Mouse (Mus musculus): ENCODE measurements around the gene Mnat1. TPM values are rescaled to one million over a fixed set of nuclear protein-coding genes. Genes with fewer than 3 reads are reported as not detected.

Gene Mnat1
- total RNA-seq, 2 experiments from 2014 or later, result 19.3 to 24.5 TPM

- no peak for TF ChIP-seq CTCF (IDR thresholded peaks at IDR 0.05)
- no peak overlapping the region for H3K4me3 ChIP-seq
- H3K27ac ChIP-seq, result no peak overlapping the region
- intact Hi-C loops (cut with DNase I), result no loop called here
- DNase-seq (ENCODE audit: extremely low spot score in 1 of 2, low spot score in 2 of 2), result peak in 1 of 2 experiments; percentile 9
These were observed 172.1 kb downstream of the Mnat1 start for GRCm38 (mm10) chr12:73295505-73296140.

- intact Hi-C loops (cut with DNase I), result no loop called here
- no peak overlapping the region for H3K27ac ChIP-seq
- DNase-seq (ENCODE audit: extremely low spot score in 1 of 2, low spot score in 2 of 2), result peak in 1 of 2 experiments; percentile 10
- TF ChIP-seq CTCF (IDR thresholded peaks at IDR 0.05), result no peak
- no peak overlapping the region for H3K4me3 ChIP-seq
These were observed 175.1 kb downstream of the Mnat1 start for GRCm38 (mm10) chr12:73298621-73299020.

DNA sequence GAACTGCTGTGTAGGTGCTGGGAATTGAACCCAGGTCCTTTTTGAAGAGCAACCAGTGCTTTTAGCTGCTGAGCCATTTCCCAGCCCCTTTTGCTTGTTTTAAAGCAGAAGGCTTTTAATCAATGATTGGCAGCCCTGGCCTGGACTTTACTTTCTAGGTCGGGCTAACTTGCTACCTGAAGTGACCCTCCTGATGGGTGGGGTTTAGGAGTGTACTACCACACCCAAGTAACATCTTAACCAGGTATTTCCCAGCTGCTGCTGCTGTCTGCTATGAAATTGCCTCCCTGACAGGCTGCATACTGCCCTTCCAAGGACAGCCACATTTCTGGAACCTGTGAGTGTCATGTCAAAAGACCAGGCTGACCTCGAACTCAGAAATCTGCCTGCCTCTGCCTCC, 177.0 kb downstream of the Mnat1 start:
- peak in 1 of 2 experiments; percentile 5 for DNase-seq (ENCODE audit: extremely low spot score in 1 of 2, low spot score in 2 of 2)
- H3K4me3 ChIP-seq, result no peak overlapping the region
- intact Hi-C loops (cut with DNase I), result no loop called here
- TF ChIP-seq CTCF (IDR thresholded peaks at IDR 0.05), result no peak
- no peak overlapping the region for H3K27ac ChIP-seq

DNA sequence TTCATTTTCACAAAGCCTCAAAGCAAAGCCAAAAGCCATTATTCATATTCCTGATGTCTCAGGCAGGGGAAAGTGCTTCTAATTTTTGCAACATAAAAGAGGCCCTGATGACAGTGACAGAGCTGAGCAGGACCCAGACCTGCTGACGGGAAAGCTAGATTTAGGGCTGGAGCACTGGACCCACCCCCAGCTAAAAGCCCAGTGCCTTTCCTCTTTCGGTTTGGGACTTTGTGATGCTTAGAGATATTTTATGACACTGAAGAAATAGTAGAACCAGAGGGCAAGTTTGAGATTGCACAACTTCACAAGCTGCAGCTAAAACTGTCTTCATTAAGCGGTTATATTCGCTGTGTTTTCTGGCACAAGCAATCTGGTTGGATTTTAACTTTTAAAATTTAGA, 181.1 kb downstream of the Mnat1 start:
- Histone ChIP-seq H3K4me3 (no peak overlapping the region), H3K27ac (no peak overlapping the region)
- DNase-seq (ENCODE audit: extremely low spot score in 1 of 2, low spot score in 2 of 2), result peak in 1 of 2 experiments; percentile 4
- intact Hi-C loops (cut with DNase I), result no loop called here
- TF ChIP-seq CTCF (IDR thresholded peaks at IDR 0.05), result no peak

- intact Hi-C loops (cut with DNase I), result no loop called here
- H3K27ac ChIP-seq, result no peak overlapping the region
- H3K4me3 ChIP-seq, result no peak overlapping the region
- DNase-seq (ENCODE audit: extremely low spot score in 1 of 2, low spot score in 2 of 2), result no peak
- TF ChIP-seq CTCF (IDR thresholded peaks at IDR 0.05), result no peak
These were observed 184.2 kb downstream of the Mnat1 start for GRCm38 (mm10) chr12:73307750-73308149.

DNA sequence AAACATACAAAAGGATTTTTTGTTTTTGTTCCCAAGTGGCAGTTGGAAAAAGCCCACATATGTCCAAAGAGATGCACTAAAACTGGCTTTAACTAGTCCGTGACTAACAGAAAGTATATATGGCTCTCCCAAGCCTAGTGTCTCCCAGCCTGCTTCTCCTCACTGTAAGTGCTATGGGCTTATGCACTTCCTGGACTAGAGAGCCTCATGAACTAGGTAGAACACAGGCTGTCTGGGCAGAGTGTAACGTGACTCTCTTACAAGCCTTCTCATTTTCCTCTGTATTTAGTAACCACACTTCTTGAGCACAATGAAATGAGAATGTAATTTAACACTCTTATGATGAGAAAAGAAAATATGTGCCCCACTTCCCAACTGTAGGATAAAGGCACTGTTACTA, 185.2 kb downstream of the Mnat1 start:
- Histone ChIP-seq H3K4me3 (no peak overlapping the region), H3K27ac (no peak overlapping the region)
- DNase-seq (ENCODE audit: extremely low spot score in 1 of 2, low spot score in 2 of 2), result no peak
- TF ChIP-seq CTCF (IDR thresholded peaks at IDR 0.05), result no peak
- intact Hi-C loops (cut with DNase I), result no loop called here

DNA sequence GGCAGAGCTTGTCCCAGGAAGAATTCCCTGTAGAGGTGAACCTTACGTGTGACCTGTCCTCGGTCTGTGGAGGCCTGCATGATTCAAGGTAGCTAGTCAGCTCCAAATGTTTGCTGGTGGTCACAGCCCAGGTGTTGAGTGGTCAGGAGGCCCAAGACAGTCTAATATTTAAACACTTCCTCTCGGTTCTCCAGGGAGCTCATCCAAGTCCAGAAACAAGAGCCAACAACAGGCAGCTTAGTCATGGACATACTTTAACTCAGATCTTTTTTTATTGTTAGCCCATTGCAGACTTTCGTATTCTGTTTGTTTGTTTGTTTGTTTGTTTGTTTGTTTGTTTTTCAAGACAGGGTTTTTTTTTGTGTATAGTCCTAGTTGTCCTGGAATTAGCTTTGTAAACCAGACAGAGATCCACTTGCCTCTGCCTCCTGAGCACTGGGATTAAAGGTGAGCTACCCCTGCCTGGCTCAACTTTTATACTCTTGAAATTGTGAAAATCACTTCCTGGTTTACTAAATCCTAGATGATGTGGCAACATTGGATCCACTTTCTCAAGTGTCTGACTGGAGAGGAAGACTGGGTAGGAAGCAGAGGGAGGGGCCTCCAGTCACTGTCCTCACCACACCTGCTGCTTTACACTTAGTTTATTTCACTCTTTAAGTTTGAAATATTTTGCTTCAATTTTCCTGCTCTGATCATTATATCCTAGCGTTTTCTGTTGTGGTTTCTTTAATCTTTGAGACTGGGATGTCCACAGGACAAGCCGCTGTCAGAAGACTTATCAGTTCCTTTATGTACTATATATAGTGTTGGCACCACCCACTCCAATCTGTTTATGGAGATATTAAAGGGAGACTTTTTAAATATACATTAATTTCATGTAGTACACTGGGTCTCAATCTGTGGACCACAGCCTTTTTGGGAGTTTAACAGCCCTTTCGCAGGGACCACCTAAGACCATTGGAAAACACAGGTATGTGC, 194.5 kb downstream of the Mnat1 start:
- intact Hi-C loops (cut with DNase I), result no loop called here
- no peak for TF ChIP-seq CTCF (IDR thresholded peaks at IDR 0.05)
- no peak for DNase-seq (ENCODE audit: extremely low spot score in 1 of 2, low spot score in 2 of 2)

More for the DNA sequence above, 194.5 kb downstream of the Mnat1 start:
- Histone ChIP-seq H3K4me3 (no peak overlapping the region), H3K27ac (no peak overlapping the region)

Other genes with a start within 250 kb of the Mnat1 start
- not detected for gene Six6, start 183.8 kb upstream of the Mnat1 start, total RNA-seq (2021)
- 10 to 100 TPM in 1 of 2 experiments, 1 to 10 TPM in 1; 9.7 to 10.3 TPM for gene 4930447C04Rik, start 182.9 kb upstream of the Mnat1 start, total RNA-seq (2021)
- under 1 TPM in 1 of 2 experiments, not detected in 1; 0.14 TPM for gene Six1, start 69.8 kb upstream of the Mnat1 start, total RNA-seq (2021)
- 1 to 10 TPM; 2.4 to 2.7 TPM for gene Six4, start 10.3 kb upstream of the Mnat1 start, total RNA-seq (2021)
- gene Trmt5, start 163.0 kb downstream of the Mnat1 start, total RNA-seq (2021), result 10 to 100 TPM; 14.3 to 15.7 TPM
- gene Slc38a6, start 163.1 kb downstream of the Mnat1 start, total RNA-seq (2021), result 10 to 100 TPM; 13.7 to 18.6 TPM